Mouse (Mus musculus) spleen, adult 2 months (tissue): ENCODE results near the gene Traf7.

Source experiments
- CTCF ChIP-seq: fragments of 200-500 bp; IDR thresholded peaks from 2 replicates; pipeline ENCODE4 v1.5.1; 2011; ENCODE audit warnings: mild to moderate bottlenecking, inconsistent platforms; ENCODE audit not compliant: insufficient read depth, insufficient read length, insufficient replicate concordance; ENCODE audit errors: extremely low read depth
- POLR2A ChIP-seq: fragments of 200-500 bp; IDR thresholded peaks from 2 replicates; pipeline ENCODE4 v1.6.1; 2011; ENCODE audit warnings: low read depth, low read length, inconsistent platforms

GRCm38 (mm10) chr17:24481027-24481815 is 46.5 kb downstream of the Traf7 start:
- no peak for TF ChIP-seq CTCF
- TF ChIP-seq POLR2A, result no peak
